Mouse (Mus musculus) kidney, adult 8-10 months (tissue): Measurements from ENCODE around the gene Mpzl3.
"Not testable (repeated sequence)": the region's sequence is repeated elsewhere in the genome, so short reads cannot be mapped to it uniquely, and the experiment has no call there.

ENCODE experiments used
- DNase-seq, 2 experiments: peaks; one replicate each; pipeline ENCODE4 v3.0.0; 2022

The Mpzl3 gene

GRCm38 (mm10) chr9:45055082-45055713 is at the start of gene Mpzl3:
TSS of gene Mpzl3 (plus strand) at chr9:45055186.
- DNase-seq = peak; percentile 80 to 85

- no peak for DNase-seq
Measured at GRCm38 (mm10) chr9:45007404-45007803, 47.6 kb upstream of the Mpzl3 start.

- DNase-seq = no peak
Measured at GRCm38 (mm10) chr9:45008342-45008741, 46.6 kb upstream of the Mpzl3 start.

GRCm38 (mm10) chr9:45009180-45010078 is 45.6 kb upstream of the Mpzl3 start, which contains the start of gene Cd3e:
TSS of gene Cd3e (minus strand) at chr9:45009627.
- DNase-seq = no peak

- no peak for DNase-seq
Measured at GRCm38 (mm10) chr9:45010461-45010860, 44.5 kb upstream of the Mpzl3 start.

GRCm38 (mm10) chr9:45011291-45011690 is 43.7 kb upstream of the Mpzl3 start:
- DNase-seq = no peak

GRCm38 (mm10) chr9:45014879-45015278 is 40.1 kb upstream of the Mpzl3 start:
- no peak for DNase-seq

- DNase-seq = no peak
Measured at GRCm38 (mm10) chr9:45015841-45016240, 39.1 kb upstream of the Mpzl3 start.

- DNase-seq = no peak
Measured at GRCm38 (mm10) chr9:45018031-45018430, 37.0 kb upstream of the Mpzl3 start.

GRCm38 (mm10) chr9:45022800-45023199 is 32.2 kb upstream of the Mpzl3 start:
- peak; percentile 51 to 69 for DNase-seq

- DNase-seq = no peak
Measured at GRCm38 (mm10) chr9:45023638-45024037, 31.3 kb upstream of the Mpzl3 start.

GRCm38 (mm10) chr9:45024187-45024586 is 30.8 kb upstream of the Mpzl3 start:
- no peak for DNase-seq

GRCm38 (mm10) chr9:45027376-45027775 is 27.6 kb upstream of the Mpzl3 start:
- no peak for DNase-seq

GRCm38 (mm10) chr9:45030341-45030740 is 24.6 kb upstream of the Mpzl3 start:
- no peak for DNase-seq

- DNase-seq = no peak
Measured at GRCm38 (mm10) chr9:45032261-45032660, 22.7 kb upstream of the Mpzl3 start.

- no peak for DNase-seq
Measured at GRCm38 (mm10) chr9:45034526-45034925, 20.5 kb upstream of the Mpzl3 start.

GRCm38 (mm10) chr9:45037803-45038202 is 17.2 kb upstream of the Mpzl3 start:
- DNase-seq = not testable (repeated sequence)

- no peak for DNase-seq
Measured at GRCm38 (mm10) chr9:45039499-45039898, 15.5 kb upstream of the Mpzl3 start, which contains the start of gene Mpzl2. TSS of gene Mpzl2 (plus strand) at chr9:45039799.

GRCm38 (mm10) chr9:45040066-45040845 is 14.7 kb upstream of the Mpzl3 start:
- DNase-seq = peak in 1 of 2 experiments; percentile 32

- peak; percentile 50 to 68 for DNase-seq
Measured at GRCm38 (mm10) chr9:45041131-45041838, 13.7 kb upstream of the Mpzl3 start.

- DNase-seq = peak; percentile 86 to 88
Measured at GRCm38 (mm10) chr9:45042056-45042720, 12.8 kb upstream of the Mpzl3 start.

- peak; percentile 39 to 52 for DNase-seq
Measured at GRCm38 (mm10) chr9:45042947-45043346, 12.0 kb upstream of the Mpzl3 start.
